Mouse (Mus musculus): ENCODE results near the gene Plin3.

DNA sequence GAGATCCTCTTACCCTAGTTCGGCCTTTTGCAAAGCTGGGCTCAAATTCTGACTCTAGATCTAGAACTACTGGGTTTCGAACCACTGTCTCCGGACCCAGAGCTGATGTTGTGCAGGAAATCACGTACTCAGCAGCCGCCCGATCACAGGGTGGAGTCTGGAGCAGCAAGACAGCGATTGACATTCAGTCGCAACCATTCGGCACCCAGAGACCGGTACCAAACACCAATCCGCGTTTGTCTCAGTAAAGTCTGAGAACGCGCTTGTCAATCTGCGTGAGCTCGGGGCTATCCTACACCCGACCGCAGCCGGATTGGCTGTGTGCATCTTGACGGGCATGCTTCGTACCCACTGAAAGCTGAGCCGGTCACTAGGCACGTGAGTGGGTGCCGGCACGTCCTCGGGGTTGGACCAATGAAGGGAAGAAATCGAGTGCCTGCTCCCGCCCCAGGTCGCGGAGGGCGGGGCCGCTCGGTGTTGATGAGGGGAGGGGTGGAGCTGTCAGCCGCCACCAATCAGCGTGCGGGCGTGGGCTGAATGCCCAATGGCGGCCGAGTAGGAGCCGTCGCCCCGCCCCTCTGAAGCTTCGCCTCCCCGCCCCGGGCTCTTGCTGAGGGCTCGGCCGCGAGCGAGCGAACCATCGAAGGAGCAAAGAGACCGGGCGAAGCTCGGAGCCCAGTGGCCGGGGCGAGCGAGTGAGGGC lies 32.9 kb upstream of the Plin3 start, which contains the start of gene Kdm4b:
- peak; percentile 87 for TF ChIP-seq MAX (IDR thresholded peaks at IDR 0.05; ENCODE audit: low read length)
- peak; percentile 57; the same call in 1 of the 2 replicates for TF ChIP-seq ZMIZ1 (IDR thresholded peaks at IDR 0.05; ENCODE audit: low read depth, low read length)

All from MEL (cell line).